Mouse (Mus musculus): ENCODE measurements at regions not wholly inside any gene's neighbourhood (a gene's known extent, or its start where the extent isn't known, plus 50 kb on each side); places are given as distances from the start of the nearest gene placed in this dataset.
"Not testable (repeated sequence)": the region's sequence is repeated elsewhere in the genome, so short reads cannot be mapped to it uniquely, and the experiment has no call there.

GRCm38 (mm10) chr12:24252071-24252874 is 155.2 kb upstream of the 9030624G23Rik start:
- under 1% methylated on average over 52 of the region's 77 CpGs for WGBS
- H3K27ac ChIP-seq (replicated peaks; ENCODE audit: low read depth, low read length); H3K4me1 ChIP-seq (ENCODE audit: control insufficient read depth, insufficient read depth, low read length); H3K36me3 ChIP-seq (ENCODE audit: control insufficient read depth, insufficient read depth, low read length); H3K27me3 ChIP-seq (ENCODE audit: control insufficient read depth, insufficient read depth, low read length); ATAC-seq (ENCODE audit: insufficient number of reproducible peaks, low FRiP score, low TSS enrichment, low read depth); H3K9me3 ChIP-seq (ENCODE audit: control insufficient read depth, low read length): not testable (repeated sequence)
- H3K4me2 ChIP-seq (ENCODE audit: low read depth, severe bottlenecking): peak overlapping the region; percentile 25; the same call in 1 of the 2 replicates
- H3K4me3 ChIP-seq (ENCODE audit: low read depth, low read length): peak overlapping the region; percentile 52
- peak overlapping the region; percentile 84 for H3K9ac ChIP-seq (ENCODE audit: low read length)
- DNase-seq (ENCODE audit: low spot score): peak; percentile 55

Data from limb, embryonic 11.5 days (tissue).